Mouse (Mus musculus) testis, adult 2 months (tissue): ENCODE results near the gene Tspan9.

Source experiments
- CTCF ChIP-seq: fragments of 200-500 bp; IDR thresholded peaks from 2 replicates; pipeline ENCODE4 v1.5.1; 2012; ENCODE audit warnings: low read depth, mild to moderate bottlenecking, inconsistent platforms, low read length, moderate library complexity; ENCODE audit not compliant: control insufficient read depth, insufficient read depth, insufficient replicate concordance
- POLR2A ChIP-seq: fragments of 200-500 bp; IDR thresholded peaks from 2 replicates; pipeline ENCODE4 v1.6.1; 2012; ENCODE audit warnings: low read depth, mild to moderate bottlenecking, inconsistent platforms, low read length, moderate library complexity; ENCODE audit not compliant: control insufficient read depth

GRCm38 (mm10) chr6:128046799-128047198 lies 96.6 kb downstream of the Tspan9 start:
- TF ChIP-seq POLR2A (no peak), CTCF (no peak)
